8 mouse cellular contexts compared by ENCODE assay signal in the genomic region with DNA sequence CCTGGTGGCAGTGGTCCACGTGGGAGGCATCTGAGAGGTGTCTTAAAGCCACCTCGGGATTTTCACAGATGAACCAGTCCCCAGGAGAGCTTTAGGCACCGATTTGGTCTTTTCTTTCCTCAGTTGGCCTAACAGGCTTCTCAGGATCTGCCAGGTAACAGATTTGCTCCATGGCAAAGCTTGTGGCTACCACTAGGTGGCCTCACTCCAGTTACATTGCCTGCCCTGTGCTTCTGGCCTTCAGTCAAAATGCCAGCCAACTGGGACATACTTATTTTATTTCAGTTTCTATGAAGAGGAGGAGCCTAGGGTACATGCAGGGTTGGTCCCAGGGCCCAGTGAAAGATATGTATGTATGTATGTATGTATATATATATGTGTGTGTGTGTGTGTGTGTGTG. TPM values are rescaled to one million over a fixed set of nuclear protein-coding genes. Genes with fewer than 3 reads are reported as not detected.
DNase-seq lines count a peak whose midpoint lies in the region; ATAC-seq and TF ChIP-seq lines count a peak whose summit lies in the region.

No protein-coding gene starts in this region.

- TF ChIP-seq EP300 in liver, embryonic 14.5 days (IDR thresholded peaks at IDR 0.05; ENCODE audit: low read depth): no peak

- peak; percentile 60; the same call in 1 of the 2 replicates for ATAC-seq in frontal cortex, adult (ENCODE audit: low TSS enrichment)
- ATAC-seq in liver, embryonic 14.5 days (ENCODE audit: insufficient read depth): no peak

- peaks cover 15% of the 10 kb centered on the region for H3K4me1 ChIP-seq in embryonic facial prominence, embryonic 10.5 days
- H3K4me1 ChIP-seq in liver, embryonic 14.5 days (replicated peaks; ENCODE audit: control insufficient read depth in 2 of 2, insufficient read depth in 2 of 2, low read length in 1 of 2): peaks cover 0 to 6% of the 10 kb centered on the region in 2 experiments; a peak in 2 of 4 replicates

- no peak overlapping the region for H3K4me3 ChIP-seq in embryonic facial prominence, embryonic 10.5 days
- H3K4me3 ChIP-seq in liver, embryonic 14.5 days (ENCODE audit: insufficient read depth in 1 of 2, low read depth in 2 of 2, low read length in 2 of 2): no peak overlapping the region

- 6% methylated on average over 3 of the region's 3 CpGs for WGBS in embryonic facial prominence, embryonic 10.5 days
- 2% methylated on average over 3 of the region's 3 CpGs for WGBS in liver, embryonic 14.5 days (ENCODE audit: insufficient replicate concordance)

- peak; percentile 74 for TF ChIP-seq CTCF in liver, embryonic 14.5 days (IDR thresholded peaks at IDR 0.05; ENCODE audit: low read depth)

- H3K36me3 ChIP-seq in embryonic facial prominence, embryonic 10.5 days (replicated peaks): no peaks in the 10 kb centered on the region
- H3K36me3 ChIP-seq in liver, embryonic 14.5 days (replicated peaks; ENCODE audit: control insufficient read depth, insufficient read depth, low read depth): no peaks in the 10 kb centered on the region

- H3K9ac ChIP-seq in liver, embryonic 14.5 days (replicated peaks): no peak overlapping the region

- H3K27ac ChIP-seq in embryonic facial prominence, embryonic 10.5 days (replicated peaks): no peak overlapping the region
- no peak overlapping the region for H3K27ac ChIP-seq in liver, embryonic 14.5 days

- no peak for DNase-seq in frontal cortex, postnatal 36 days (ENCODE audit: low spot score in 2 of 2)
- DNase-seq in thymus, postnatal 0 days (ENCODE audit: low spot score): peak; percentile 47
- no peak for DNase-seq in thymus, adult 18-20 months
- peak; percentile 57 for DNase-seq in embryonic facial prominence, embryonic 10.5 days (ENCODE audit: low spot score)
- no peak for DNase-seq in liver, embryonic 14.5 days (ENCODE audit: low read depth in 3 of 3, low spot score in 3 of 3)
- DNase-seq in thymus, postnatal 4 days: peak; percentile 63
- DNase-seq in right cerebral cortex, postnatal 25 days: no peak

- H3K27me3 ChIP-seq in embryonic facial prominence, embryonic 10.5 days (replicated peaks; ENCODE audit: low read depth, poor library complexity, severe bottlenecking): no peaks in the 10 kb centered on the region
- H3K27me3 ChIP-seq in liver, embryonic 14.5 days (ENCODE audit: control insufficient read depth, insufficient read depth, low read length): no peaks in the 10 kb centered on the region

- no peak overlapping the region for H3K4me2 ChIP-seq in liver, embryonic 14.5 days (ENCODE audit: low read depth)

- no peaks in the 10 kb centered on the region for H3K9me3 ChIP-seq in embryonic facial prominence, embryonic 10.5 days
- no peaks in the 10 kb centered on the region for H3K9me3 ChIP-seq in liver, embryonic 14.5 days (ENCODE audit: control insufficient read depth, low read length)

RNA-seq across cellular contexts. Expression of a gene that starts 6.9 kb away (rescaled TPM):
- polyA plus RNA-seq in thymus, postnatal 0 days (2015; fragmentation: Nextera tagmentation; extraction: Ambion mirVana): 5.1 TPM in 2 replicates
- polyA plus RNA-seq in embryonic facial prominence, embryonic 10.5 days (2016; fragmentation: Nextera tagmentation; extraction: Ambion mirVana): 36.5 and 36.8 TPM in 2 replicates
- polyA plus RNA-seq in liver, embryonic 14.5 days (2012; rRNA removed): 1.4 and 1.7 TPM in 2 replicates
- 1.8 and 2.2 TPM in 2 replicates for polyA plus RNA-seq in liver, embryonic 14.5 days (2014; fragmentation: Nextera tagmentation; extraction: Ambion mirVana)

RNA-seq across cellular contexts. Expression of a gene that starts 24.2 kb away (rescaled TPM):
- polyA plus RNA-seq in thymus, postnatal 0 days (2015; fragmentation: Nextera tagmentation; extraction: Ambion mirVana): 23.6 and 25.2 TPM in 2 replicates
- 91.1 and 112 TPM in 2 replicates for polyA plus RNA-seq in embryonic facial prominence, embryonic 10.5 days (2016; fragmentation: Nextera tagmentation; extraction: Ambion mirVana)
- 2.4 and 2.8 TPM in 2 replicates for polyA plus RNA-seq in liver, embryonic 14.5 days (2012; rRNA removed)
- 2.1 and 2.8 TPM in 2 replicates for polyA plus RNA-seq in liver, embryonic 14.5 days (2014; fragmentation: Nextera tagmentation; extraction: Ambion mirVana)

Comparison
In these comparisons a context has a peak if more than half of its experiments do, and no peak if none do; other contexts are left out.
1. DNase-seq: peak in thymus, postnatal 0 days (single experiment), embryonic facial prominence, embryonic 10.5 days (single experiment) and thymus, postnatal 4 days (single experiment); none in frontal cortex, postnatal 36 days (0 of 2), thymus, adult 18-20 months (0 of 2), liver, embryonic 14.5 days (0 of 3) and right cerebral cortex, postnatal 25 days (single experiment).